Mouse (Mus musculus): ENCODE results near the gene Atp6v1g3.

Gene Atp6v1g3

DNA sequence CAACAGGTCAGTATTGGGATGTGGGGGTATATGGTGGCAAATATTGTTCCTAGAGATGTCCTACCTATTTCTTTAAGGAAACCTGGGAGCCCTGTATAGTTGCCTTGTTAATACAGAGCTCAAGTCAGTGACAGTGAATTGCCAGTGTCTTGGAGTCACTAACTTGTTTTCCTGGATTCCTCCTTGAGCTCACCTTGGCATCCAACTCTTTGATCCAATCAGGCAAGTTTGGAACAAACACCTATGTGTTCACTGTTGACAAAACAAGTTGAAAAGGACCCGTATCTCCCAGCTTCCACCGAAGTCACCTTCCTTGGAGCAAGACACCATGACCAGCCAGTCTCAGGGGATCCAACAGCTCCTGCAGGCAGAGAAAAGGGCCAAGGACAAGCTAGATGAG is at the start of gene Atp6v1g3:
Atp6v1g3 (plus strand) TSS at position 301 of the 400 bp plus-strand sequence.
- no peak for DNase-seq (ENCODE audit: low spot score)

- DNase-seq (ENCODE audit: low spot score) = no peak
Measured at GRCm38 (mm10) chr1:138233051-138233450, 40.5 kb upstream of the Atp6v1g3 start.

- no peak for DNase-seq (ENCODE audit: low spot score)
Measured at GRCm38 (mm10) chr1:138237252-138237651, 36.3 kb upstream of the Atp6v1g3 start.

DNA sequence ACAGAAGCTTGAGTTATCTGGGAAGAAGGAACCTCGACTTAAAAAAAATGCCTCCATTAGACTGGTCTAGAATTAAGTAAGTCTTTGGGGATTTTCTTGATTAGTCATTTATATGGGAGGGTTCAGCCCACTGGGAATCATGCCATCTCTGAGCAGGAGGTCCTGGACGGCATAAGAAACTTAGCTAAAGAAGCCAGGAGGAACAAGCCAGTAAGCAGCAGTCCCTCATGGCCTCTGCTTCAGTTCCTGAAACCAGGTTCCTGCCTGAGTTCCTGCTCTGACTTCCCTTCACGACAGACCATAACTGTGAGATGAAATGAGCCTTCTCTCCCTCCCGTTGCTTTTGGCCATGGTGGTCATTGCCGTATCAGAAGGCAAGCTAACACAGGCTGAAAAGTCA is 29.6 kb upstream of the Atp6v1g3 start:
- DNase-seq (ENCODE audit: low spot score) = no peak

GRCm38 (mm10) chr1:138244485-138244884 is 29.1 kb upstream of the Atp6v1g3 start:
- DNase-seq (ENCODE audit: low spot score) = no peak

DNA sequence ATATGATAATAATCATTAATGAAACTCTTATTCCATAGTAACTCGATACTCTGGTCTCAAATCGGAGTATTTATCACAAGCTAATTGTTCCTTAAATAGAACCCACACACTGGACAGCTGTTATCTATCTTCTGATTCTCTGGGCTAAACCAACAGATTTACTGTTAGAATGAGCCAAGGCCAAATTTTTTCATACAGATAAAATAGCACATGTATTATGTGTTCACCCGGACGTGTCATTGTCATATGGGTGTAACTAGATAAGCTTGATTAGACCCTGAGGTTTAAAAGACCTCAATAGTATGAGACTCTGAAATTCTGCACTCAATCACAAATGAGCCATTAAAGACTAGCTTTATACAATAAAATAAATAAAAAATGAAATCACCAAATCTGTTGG is 28.4 kb upstream of the Atp6v1g3 start:
- no peak for DNase-seq (ENCODE audit: low spot score)

DNA sequence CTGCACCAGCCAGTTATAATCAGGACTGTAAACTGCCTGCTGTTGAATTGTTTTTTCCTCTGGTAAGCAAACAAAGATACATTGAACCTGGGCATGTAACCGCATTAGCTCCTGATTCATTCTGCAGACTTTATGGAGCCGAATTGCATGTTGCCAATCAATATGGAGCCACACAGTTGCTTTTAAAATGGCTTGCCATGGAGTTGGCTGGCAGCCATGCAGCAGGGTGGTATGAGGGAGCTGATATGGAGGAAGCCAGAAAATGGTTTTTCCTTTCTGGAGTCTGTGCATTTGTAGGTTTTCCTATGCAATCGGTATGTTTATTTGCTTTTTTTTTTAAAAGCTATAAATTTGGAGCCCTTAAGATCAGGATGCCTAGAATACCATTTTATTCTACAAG is 28.0 kb upstream of the Atp6v1g3 start:
- no peak for DNase-seq (ENCODE audit: low spot score)

DNA sequence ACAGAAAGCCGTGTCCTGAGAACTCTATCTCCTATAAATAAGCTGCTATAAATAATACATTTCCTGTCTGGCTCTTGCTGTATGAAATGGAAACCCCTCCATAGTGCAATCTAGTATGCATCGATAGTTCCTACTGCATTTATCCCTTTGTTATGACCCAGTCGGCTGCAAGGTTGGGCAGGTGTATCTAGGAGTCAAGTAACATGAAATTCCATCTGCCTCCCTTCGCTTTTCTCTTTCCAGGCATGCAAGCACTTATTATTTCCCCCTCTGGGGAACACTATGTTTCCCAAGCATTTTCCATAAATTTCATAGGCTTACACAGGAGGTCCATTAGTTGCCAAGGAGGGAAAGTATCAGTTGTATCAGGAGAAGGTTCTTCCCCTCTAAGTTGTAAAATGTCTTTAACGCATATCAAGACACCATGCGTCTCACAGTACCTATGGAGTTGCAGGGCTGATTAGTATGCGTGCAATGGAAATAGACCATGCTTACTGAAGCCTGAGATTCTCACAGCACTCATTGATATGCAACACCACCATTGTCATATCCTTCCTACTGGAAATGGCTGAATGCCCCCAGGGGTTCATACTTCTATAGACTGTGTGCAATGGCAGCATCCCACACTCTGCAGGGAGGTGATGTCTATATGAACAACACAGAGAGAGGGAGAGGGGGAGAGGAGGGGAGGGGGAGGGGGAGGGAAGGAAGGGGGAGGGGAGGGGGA is 26.9 kb upstream of the Atp6v1g3 start:
- DNase-seq (ENCODE audit: low spot score) = no peak

GRCm38 (mm10) chr1:138247699-138248483 is 25.6 kb upstream of the Atp6v1g3 start:
- DNase-seq (ENCODE audit: low spot score) = no peak

GRCm38 (mm10) chr1:138248770-138249169 is 24.8 kb upstream of the Atp6v1g3 start:
- no peak for DNase-seq (ENCODE audit: low spot score)

- DNase-seq (ENCODE audit: low spot score) = no peak
Measured at GRCm38 (mm10) chr1:138250951-138251350, 22.6 kb upstream of the Atp6v1g3 start.

- no peak for DNase-seq (ENCODE audit: low spot score)
Measured at GRCm38 (mm10) chr1:138256172-138256789, 17.3 kb upstream of the Atp6v1g3 start.

- no peak for DNase-seq (ENCODE audit: low spot score)
Measured at GRCm38 (mm10) chr1:138258758-138259157, 14.8 kb upstream of the Atp6v1g3 start.

- DNase-seq (ENCODE audit: low spot score) = no peak
Measured at GRCm38 (mm10) chr1:138261520-138261919, 12.0 kb upstream of the Atp6v1g3 start.

DNA sequence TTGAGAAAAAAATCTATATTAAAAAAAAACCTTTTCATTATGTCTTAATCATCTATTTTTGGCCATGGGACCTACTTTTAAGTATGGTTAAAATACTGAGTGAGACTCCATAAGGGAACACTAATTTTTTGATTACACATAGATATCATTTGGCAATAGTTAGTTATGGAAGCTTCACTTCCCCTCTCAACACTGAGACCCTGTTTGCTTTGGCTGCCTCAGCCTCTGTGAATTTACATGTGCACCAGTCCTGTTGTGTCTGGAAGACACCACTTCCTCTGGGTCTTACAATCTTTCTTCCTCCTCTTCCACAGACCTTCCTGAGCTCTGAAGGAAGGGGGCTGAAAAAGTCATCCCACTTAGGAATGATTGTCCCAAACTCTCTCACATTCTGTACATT is 11.1 kb upstream of the Atp6v1g3 start:
- no peak for DNase-seq (ENCODE audit: low spot score)

GRCm38 (mm10) chr1:138267465-138268055 is 6.0 kb upstream of the Atp6v1g3 start:
- no peak for DNase-seq (ENCODE audit: low spot score)

- DNase-seq (ENCODE audit: low spot score) = no peak
Measured at GRCm38 (mm10) chr1:138274930-138275329, 1.4 kb downstream of the Atp6v1g3 start.

DNA sequence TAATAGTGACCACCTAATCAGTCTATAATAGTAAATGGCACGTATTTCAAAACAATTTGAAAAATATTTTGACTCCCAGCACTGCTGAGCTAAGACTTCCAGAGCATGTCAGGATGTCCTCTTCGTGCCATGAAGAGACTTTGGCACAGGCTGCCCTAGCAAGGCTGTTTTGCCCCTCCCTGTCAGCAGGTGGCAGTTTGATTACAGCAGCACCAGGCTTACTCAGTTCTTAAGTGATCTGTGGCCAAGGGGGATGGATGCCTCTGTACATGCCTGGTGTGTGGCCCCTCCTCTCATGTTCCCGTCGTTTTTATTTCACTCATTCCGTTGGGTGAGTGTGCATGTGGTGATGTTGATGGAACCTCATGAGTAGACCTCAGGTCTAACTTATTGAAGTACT is 2.3 kb downstream of the Atp6v1g3 start:
- no peak for DNase-seq (ENCODE audit: low spot score)

DNA sequence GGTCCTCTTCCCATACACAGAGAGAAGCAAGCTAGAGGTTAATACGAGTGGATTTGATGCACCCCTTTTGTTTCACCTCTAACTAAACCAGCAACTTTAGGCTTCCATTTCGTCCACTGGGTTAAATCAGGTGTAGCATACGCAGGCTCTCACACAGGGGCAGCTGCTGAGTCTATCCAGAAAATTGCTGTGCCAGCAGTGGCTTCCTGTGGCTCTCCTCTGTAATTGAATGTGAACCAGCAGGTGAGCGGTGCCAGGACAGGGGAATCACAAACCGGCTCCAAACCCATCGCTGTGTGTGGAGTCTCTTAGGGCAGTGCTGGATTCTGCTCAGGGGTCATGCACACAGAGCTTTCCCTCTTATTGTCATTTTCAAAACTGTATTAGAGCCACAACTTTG is 7.6 kb downstream of the Atp6v1g3 start:
- DNase-seq (ENCODE audit: low spot score) = no peak

DNA sequence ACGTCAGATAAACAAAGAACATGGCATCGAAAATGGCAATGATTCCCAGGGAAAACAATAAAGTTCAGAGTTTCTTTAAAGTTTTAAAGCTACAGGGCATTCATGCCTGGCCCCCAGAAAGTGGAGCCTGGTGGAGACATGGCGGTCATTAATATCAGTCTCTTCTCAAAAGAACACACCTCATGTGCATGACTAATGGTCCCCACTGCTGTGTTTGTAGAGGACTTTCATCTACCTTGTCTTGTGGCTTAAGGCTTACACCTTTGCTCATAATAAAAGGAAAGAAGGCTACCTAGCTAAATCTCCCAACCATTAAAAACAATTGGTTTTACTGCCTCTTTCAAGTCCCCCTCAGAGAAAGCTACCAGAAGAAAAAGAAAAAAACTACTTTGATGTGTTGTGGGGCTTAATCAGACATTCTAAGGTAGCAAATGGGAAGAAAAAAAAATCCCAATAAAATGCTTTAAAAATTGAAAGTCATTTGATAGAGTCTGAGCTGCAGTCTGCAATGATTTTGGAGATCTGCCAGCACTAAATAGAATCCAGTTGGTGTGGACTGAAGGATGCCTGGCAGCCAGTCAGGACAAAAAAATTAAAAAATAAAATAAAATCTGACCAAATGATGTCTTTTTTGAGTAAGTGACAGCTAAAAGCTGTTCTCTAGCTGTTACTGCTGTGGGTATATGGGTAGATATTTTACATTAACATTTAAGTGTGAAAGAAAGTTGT is 9.0 kb downstream of the Atp6v1g3 start:
- DNase-seq (ENCODE audit: low spot score) = no peak

- DNase-seq (ENCODE audit: low spot score) = no peak
Measured at GRCm38 (mm10) chr1:138287665-138288064, 14.1 kb downstream of the Atp6v1g3 start.

GRCm38 (mm10) chr1:138288721-138289120 is 15.2 kb downstream of the Atp6v1g3 start:
- no peak for DNase-seq (ENCODE audit: low spot score)
